Mouse (Mus musculus): ENCODE results near the gene Lclat1.

- TF ChIP-seq POLR2A (IDR thresholded peaks at IDR 0.05; ENCODE audit: low read depth, low read length) (no peak), CTCF (conservative IDR thresholded peaks at IDR 0.05 in 1 of 2, IDR thresholded peaks at IDR 0.05 in 1 of 2; ENCODE audit: low read depth in 2 of 2, low read length in 2 of 2) (no peak), JUN (IDR thresholded peaks at IDR 0.05; ENCODE audit: insufficient read depth, low read depth, low read length) (no peak), ZC3H11A (IDR thresholded peaks at IDR 0.05; ENCODE audit: low read depth, low read length) (no peak), TCF12 (IDR thresholded peaks at IDR 0.05; ENCODE audit: low read depth, low read length) (no peak), SMC3 (IDR thresholded peaks at IDR 0.05; ENCODE audit: low read depth, low read length) (no peak), E2F4 (IDR thresholded peaks at IDR 0.05; ENCODE audit: insufficient replicate concordance, low read depth, low read length) (no peak), IRF4 (IDR thresholded peaks at IDR 0.05; ENCODE audit: low read depth, low read length) (no peak), EP300 (IDR thresholded peaks at IDR 0.05; ENCODE audit: low read length) (no peak), NELFE (IDR thresholded peaks at IDR 0.05; ENCODE audit: low read depth, low read length) (no peak), MAX (IDR thresholded peaks at IDR 0.05; ENCODE audit: low read length) (no peak)
These were observed 18.6 kb downstream of the Lclat1 start for GRCm38 (mm10) chr17:73126349-73126748.

Data from CH12.LX (cell line).